Mouse (Mus musculus) liver, postnatal 0 days (tissue): Measurements from ENCODE around the gene Gm813.

Experiments
- CTCF ChIP-seq: sonication (generic); IDR thresholded peaks from 2 replicates; pipeline ENCODE4 v1.5.1; 2016; ENCODE audit warnings: antibody characterized with exemption, low read depth
- EP300 ChIP-seq: IDR thresholded peaks from 2 replicates; pipeline ENCODE4 v1.6.1; 2016; ENCODE audit warnings: antibody characterized with exemption, low read depth, mild to moderate bottlenecking

GRCm38 (mm10) chr16:58637448-58637847 lies 20.7 kb upstream of the Gm813 start:
- TF ChIP-seq CTCF (no peak), EP300 (no peak)
